Mouse (Mus musculus): ENCODE results near the gene Tia1.

- TF ChIP-seq POLR2A (IDR thresholded peaks at IDR 0.05; ENCODE audit: borderline replicate concordance, extremely low read depth, low read depth, low read length) (no peak), CTCF (IDR thresholded peaks at IDR 0.05; ENCODE audit: insufficient read depth, low read length) (no peak)
Observed at GRCm38 (mm10) chr6:86361373-86361772, 42.6 kb upstream of the Tia1 start.
